In genomic region chr5:35687098-35687497, GRCm38 (mm10) we compare ENCODE assay signal across 9 mouse cellular contexts. TPM values are rescaled to one million over a fixed set of nuclear protein-coding genes. Genes with fewer than 3 reads are reported as not detected.
DNase-seq lines count a peak whose midpoint lies in the region; ATAC-seq and TF ChIP-seq lines count a peak whose summit lies in the region.
"Had no signal": no experiment of that assay in that cellular context is flagged by ENCODE, and none has a peak within 500 bp of the region (broad histone marks: within the 10 kb centered on the region; RNA-seq: fewer than 3 reads in every experiment).

No protein-coding gene starts in this region.

- no peak overlapping the region for H3K4me3 ChIP-seq in hindbrain, postnatal 0 days (ENCODE audit: low read length)
- H3K4me3 ChIP-seq in hindbrain, embryonic 11.5 days (ENCODE audit: low read depth, low read length): no peak overlapping the region
- no peak overlapping the region for H3K4me3 ChIP-seq in stomach, embryonic 16.5 days (replicated peaks; ENCODE audit: low read length)
- no peak overlapping the region for H3K4me3 ChIP-seq in stomach, postnatal 0 days (ENCODE audit: low read depth, low read length)
- no peak overlapping the region for H3K4me3 ChIP-seq in forebrain, embryonic 12.5 days (replicated peaks)

- H3K4me2 ChIP-seq in hindbrain, postnatal 0 days (ENCODE audit: low read depth, low read length): no peak overlapping the region
- no peak overlapping the region for H3K4me2 ChIP-seq in hindbrain, embryonic 11.5 days (replicated peaks; ENCODE audit: low read depth, low read length)
- no peak overlapping the region for H3K4me2 ChIP-seq in stomach, embryonic 16.5 days (ENCODE audit: low read depth, low read length)
- no peak overlapping the region for H3K4me2 ChIP-seq in stomach, postnatal 0 days (replicated peaks; ENCODE audit: low read depth)
- no peak overlapping the region for H3K4me2 ChIP-seq in forebrain, embryonic 12.5 days

- peak overlapping the region; percentile 4; the same call in 1 of the 2 replicates for H3K27ac ChIP-seq in hindbrain, postnatal 0 days
- no peak overlapping the region for H3K27ac ChIP-seq in hindbrain, embryonic 11.5 days (ENCODE audit: low read depth, low read length)
- H3K27ac ChIP-seq in stomach, embryonic 16.5 days (ENCODE audit: low read length): no peak overlapping the region
- H3K27ac ChIP-seq in stomach, postnatal 0 days (replicated peaks): no peak overlapping the region
- H3K27ac ChIP-seq in forebrain, embryonic 12.5 days: no peak overlapping the region

- TF ChIP-seq EP300 in stomach, postnatal 0 days (optimal IDR thresholded peaks at IDR 0.05): no peak

- no peak for TF ChIP-seq CTCF in hindbrain, postnatal 0 days (IDR thresholded peaks at IDR 0.05; ENCODE audit: low read depth)
- no peak for TF ChIP-seq CTCF in stomach, postnatal 0 days (IDR thresholded peaks at IDR 0.05; ENCODE audit: low read depth)

- peak; percentile 34 for DNase-seq in hindbrain, postnatal 0 days (ENCODE audit: low spot score)
- no peak for DNase-seq in hindbrain, embryonic 11.5 days (ENCODE audit: low spot score)
- DNase-seq in stomach, postnatal 0 days (ENCODE audit: low spot score): no peak
- DNase-seq in forelimb bud, embryonic 11.5 days (ENCODE audit: low read depth, low spot score): peak; percentile 39
- no peak for DNase-seq in spleen, postnatal 14 days (ENCODE audit: low spot score in 2 of 2)
- DNase-seq: thymus, postnatal 36 days had no signal

- H3K4me1 ChIP-seq in hindbrain, postnatal 0 days (ENCODE audit: insufficient read depth, low read length): 0 out of 2 replicates have a peak, but pooled peaks cover 4% of the 10 kb centered on the region
- H3K4me1 ChIP-seq in hindbrain, embryonic 11.5 days (replicated peaks; ENCODE audit: control insufficient read depth, insufficient read depth, low read length): no peaks in the 10 kb centered on the region; the same call in 1 of the 2 replicates
- peaks cover 39% of the 10 kb centered on the region for H3K4me1 ChIP-seq in stomach, embryonic 16.5 days (ENCODE audit: control insufficient read depth, insufficient read depth, low read length)
- no peaks in the 10 kb centered on the region for H3K4me1 ChIP-seq in stomach, postnatal 0 days (replicated peaks; ENCODE audit: control insufficient read depth, insufficient read depth)
- peaks cover 4% of the 10 kb centered on the region; the same call in 1 of the 2 replicates for H3K4me1 ChIP-seq in forebrain, embryonic 12.5 days

- WGBS in hindbrain, postnatal 0 days: 53% methylated on average over 5 of the region's 5 CpGs
- WGBS in hindbrain, embryonic 11.5 days: 56% methylated on average over 5 of the region's 5 CpGs
- 45% methylated on average over 5 of the region's 5 CpGs for WGBS in stomach, embryonic 16.5 days
- 51% methylated on average over 5 of the region's 5 CpGs for WGBS in stomach, postnatal 0 days
- WGBS in forebrain, embryonic 12.5 days: 73% methylated on average over 5 of the region's 5 CpGs

- ATAC-seq in hindbrain, postnatal 0 days: peak; percentile 39; the same call in 1 of the 2 replicates
- ATAC-seq in hindbrain, embryonic 11.5 days (ENCODE audit: low FRiP score): no peak
- 0 out of 2 replicates have a peak, but pooled peaks have one; percentile 14 for ATAC-seq in stomach, embryonic 16.5 days (ENCODE audit: insufficient read depth, low FRiP score)
- no peak; the same call in 1 of the 2 replicates for ATAC-seq in stomach, postnatal 0 days (ENCODE audit: low FRiP score, low TSS enrichment)
- ATAC-seq in forebrain, embryonic 12.5 days (ENCODE audit: low FRiP score): no peak
- ATAC-seq: inflammation-experienced regulatory T-cells, adult 6 months had no signal

- H3K9ac ChIP-seq in hindbrain, postnatal 0 days (replicated peaks; ENCODE audit: low read length): no peak overlapping the region
- no peak overlapping the region for H3K9ac ChIP-seq in hindbrain, embryonic 11.5 days (ENCODE audit: low read depth, low read length)
- H3K9ac ChIP-seq in stomach, embryonic 16.5 days (ENCODE audit: low read length): no peak overlapping the region
- no peak overlapping the region for H3K9ac ChIP-seq in stomach, postnatal 0 days (ENCODE audit: low read length)
- no peak overlapping the region for H3K9ac ChIP-seq in forebrain, embryonic 12.5 days

- no peaks in the 10 kb centered on the region for H3K9me3 ChIP-seq in hindbrain, postnatal 0 days (ENCODE audit: low read length)
- no peaks in the 10 kb centered on the region for H3K9me3 ChIP-seq in hindbrain, embryonic 11.5 days (ENCODE audit: control insufficient read depth, low read length)
- H3K9me3 ChIP-seq in stomach, embryonic 16.5 days (replicated peaks; ENCODE audit: control insufficient read depth, low read length): no peaks in the 10 kb centered on the region
- H3K9me3 ChIP-seq in stomach, postnatal 0 days (ENCODE audit: control insufficient read depth, low read length): no peaks in the 10 kb centered on the region
- no peaks in the 10 kb centered on the region for H3K9me3 ChIP-seq in forebrain, embryonic 12.5 days

- no peaks in the 10 kb centered on the region for H3K27me3 ChIP-seq in hindbrain, postnatal 0 days (ENCODE audit: insufficient read depth, low read length)
- no peaks in the 10 kb centered on the region for H3K27me3 ChIP-seq in hindbrain, embryonic 11.5 days (ENCODE audit: control insufficient read depth, insufficient read depth, low read length)
- no peaks in the 10 kb centered on the region for H3K27me3 ChIP-seq in stomach, embryonic 16.5 days (ENCODE audit: control insufficient read depth, insufficient read depth, low read length)
- no peaks in the 10 kb centered on the region for H3K27me3 ChIP-seq in stomach, postnatal 0 days (ENCODE audit: control insufficient read depth, insufficient read depth, low read length)
- H3K27me3 ChIP-seq in forebrain, embryonic 12.5 days: no peaks in the 10 kb centered on the region

- H3K36me3 ChIP-seq in hindbrain, postnatal 0 days (ENCODE audit: insufficient read depth, low read length): no peaks in the 10 kb centered on the region
- H3K36me3 ChIP-seq in hindbrain, embryonic 11.5 days (ENCODE audit: control insufficient read depth, insufficient read depth, low read length): no peaks in the 10 kb centered on the region
- no peaks in the 10 kb centered on the region for H3K36me3 ChIP-seq in stomach, embryonic 16.5 days (ENCODE audit: control insufficient read depth, insufficient read depth, low read length)
- no peaks in the 10 kb centered on the region for H3K36me3 ChIP-seq in stomach, postnatal 0 days (ENCODE audit: control insufficient read depth, insufficient read depth, low read length)
- no peaks in the 10 kb centered on the region for H3K36me3 ChIP-seq in forebrain, embryonic 12.5 days (replicated peaks)

RNA-seq across cellular contexts. Expression of gene Htra3, which starts 7.5 kb away (rescaled TPM):
- 30.7 and 36.5 TPM in 2 replicates for total RNA-seq in hindbrain, postnatal 0 days (2014; rRNA removed)
- polyA plus RNA-seq in hindbrain, postnatal 0 days (2015; fragmentation: Nextera tagmentation; extraction: Ambion mirVana): 19.6 and 20.1 TPM in 2 replicates
- polyA plus RNA-seq in hindbrain, embryonic 11.5 days (2014; fragmentation: Nextera tagmentation; extraction: Ambion mirVana): 4.7 and 6.2 TPM in 2 replicates
- 67.7 and 77.5 TPM in 2 replicates for polyA plus RNA-seq in stomach, embryonic 16.5 days (2015; fragmentation: Nextera tagmentation; extraction: Ambion mirVana)
- polyA plus RNA-seq in stomach, postnatal 0 days (2015; fragmentation: Nextera tagmentation; extraction: Ambion mirVana): 39.4 and 47.5 TPM in 2 replicates
- polyA plus RNA-seq in forebrain, embryonic 12.5 days (2016; fragmentation: Nextera tagmentation; extraction: Ambion mirVana): 5.9 and 8.2 TPM in 2 replicates
- polyA plus RNA-seq: inflammation-experienced regulatory T-cells, adult 6 months had no signal

RNA-seq across cellular contexts. Expression of gene Sh3tc1, which starts 52.7 kb away (rescaled TPM):
- 2.8 and 4.1 TPM in 2 replicates for total RNA-seq in hindbrain, postnatal 0 days (2014; rRNA removed)
- polyA plus RNA-seq in hindbrain, postnatal 0 days (2015; fragmentation: Nextera tagmentation; extraction: Ambion mirVana): 1.8 and 2.0 TPM in 2 replicates
- polyA plus RNA-seq in hindbrain, embryonic 11.5 days (2014; fragmentation: Nextera tagmentation; extraction: Ambion mirVana): 1.5 and 2.4 TPM in 2 replicates
- polyA plus RNA-seq in stomach, embryonic 16.5 days (2015; fragmentation: Nextera tagmentation; extraction: Ambion mirVana): 6.2 and 9.1 TPM in 2 replicates
- polyA plus RNA-seq in stomach, postnatal 0 days (2015; fragmentation: Nextera tagmentation; extraction: Ambion mirVana): 2.8 and 3.2 TPM in 2 replicates
- polyA plus RNA-seq in forebrain, embryonic 12.5 days (2016; fragmentation: Nextera tagmentation; extraction: Ambion mirVana): 3.0 and 4.0 TPM in 2 replicates

Comparison
In these comparisons a context has a peak if more than half of its experiments do, and no peak if none do; other contexts are left out.
1. ATAC-seq: peak in hindbrain, postnatal 0 days (single experiment) and stomach, embryonic 16.5 days (single experiment); none in hindbrain, embryonic 11.5 days (single experiment), stomach, postnatal 0 days (single experiment) and forebrain, embryonic 12.5 days (single experiment).
2. DNase-seq: peak in hindbrain, postnatal 0 days (single experiment) and forelimb bud, embryonic 11.5 days (single experiment); none in hindbrain, embryonic 11.5 days (single experiment), stomach, postnatal 0 days (single experiment) and spleen, postnatal 14 days (0 of 2).